Mouse (Mus musculus) intestine, postnatal 0 days (tissue): ENCODE results near the gene Mfsd11. TPM values are rescaled to one million over a fixed set of nuclear protein-coding genes. Genes with fewer than 3 reads are reported as not detected.
"Not testable (repeated sequence)": the region's sequence is repeated elsewhere in the genome, so short reads cannot be mapped to it uniquely, and the experiment has no call there.

ENCODE experiments used
- ATAC-seq: fragments of 200-750 bp; cut with Nextera tagmentation; 2 replicates; pipeline ENCODE4 v1.8.0; 2017; ENCODE audit warnings: mild to moderate bottlenecking, moderate TSS enrichment, moderate library complexity
- H3K27ac ChIP-seq: fragments of 300-500 bp; sonication (generic); 2 replicates; pipeline ENCODE4 v1.5.1; 2014; ENCODE audit warnings: mild to moderate bottlenecking, low read depth, low read length, moderate library complexity
- H3K27me3 ChIP-seq: fragments of 300-500 bp; sonication (generic); replicated peaks from 2 replicates; pipeline ENCODE4 v1.6.1; 2014; ENCODE audit warnings: low read length, mixed read lengths; ENCODE audit not compliant: control insufficient read depth, insufficient read depth
- H3K36me3 ChIP-seq: fragments of 300-500 bp; sonication (generic); 2 replicates; pipeline ENCODE4 v1.6.1; 2014; ENCODE audit warnings: mild to moderate bottlenecking, moderate library complexity; ENCODE audit not compliant: control insufficient read depth, insufficient read depth
- H3K4me1 ChIP-seq: fragments of 300-500 bp; sonication (generic); replicated peaks from 2 replicates; pipeline ENCODE4 v1.6.1; 2014; ENCODE audit warnings: antibody characterized with exemption, low read length, mixed read lengths; ENCODE audit not compliant: control insufficient read depth, insufficient read depth
- H3K4me2 ChIP-seq: fragments of 300-500 bp; sonication (generic); replicated peaks from 2 replicates; pipeline ENCODE4 v1.6.1; 2014; ENCODE audit warnings: low read depth, mild to moderate bottlenecking, moderate library complexity
- H3K4me3 ChIP-seq: fragments of 300-500 bp; sonication (generic); 2 replicates; pipeline ENCODE4 v1.5.1; 2014; ENCODE audit warnings: low read depth, low read length
- H3K9ac ChIP-seq: fragments of 300-500 bp; sonication (generic); 2 replicates; pipeline ENCODE4 v1.6.1; 2014; ENCODE audit warnings: mild to moderate bottlenecking, low read depth, low read length
- H3K9me3 ChIP-seq: fragments of 300-500 bp; sonication (generic); 2 replicates; pipeline ENCODE4 v1.6.1; 2016; ENCODE audit warnings: mixed run types; ENCODE audit not compliant: control insufficient read depth
- CTCF ChIP-seq: sonication (generic); IDR thresholded peaks from 2 replicates; pipeline ENCODE4 v1.5.1; 2016; ENCODE audit warnings: low read depth, mild to moderate bottlenecking, control low read depth, antibody characterized with exemption, moderate library complexity
- WGBS: fragments of 180-500 bp; shearing (Covaris S2); extraction: QIAGEN DNeasy Blood & Tissue Kit; methylation state at CpG from one replicate; pipeline ENCODE4 v1.1.7; 2014; 5-methylcytosine and 5-hydroxymethylcytosine counted together
- polyA plus RNA-seq: library from polyadenylated mRNA; unstranded; fragments of >200 nt; fragmentation: Nextera tagmentation; extraction: Ambion mirVana; gene quantifications from 2 replicates; pipeline ENCODE4 v1.2.1, GENCODE M21; 2015

The Mfsd11 gene
- polyA plus RNA-seq, 1 experiment from 2014 or later = 100 TPM

- Histone ChIP-seq H3K27me3 (no peaks in the 10 kb centered on the region), H3K4me1 (0 out of 2 replicates have a peak, but pooled peaks cover under 1% of the 10 kb centered on the region), H3K9me3 (no peaks in the 10 kb centered on the region), H3K4me2 (no peak overlapping the region), H3K4me3 (no peak overlapping the region), H3K9ac (no peak overlapping the region), H3K36me3 (peaks cover 29% of the 10 kb centered on the region; the same call in 1 of the 2 replicates), H3K27ac (no peak overlapping the region)
- TF ChIP-seq CTCF = no peak
- 81% methylated on average over 4 of the region's 4 CpGs for WGBS
- no peak for ATAC-seq
Observed at GRCm38 (mm10) chr11:116846593-116847181, 5.6 kb upstream of the Mfsd11 start.

GRCm38 (mm10) chr11:116847187-116848085 is 4.8 kb upstream of the Mfsd11 start:
- Histone ChIP-seq H3K27ac (no peak overlapping the region), H3K27me3 (no peaks in the 10 kb centered on the region)

GRCm38 (mm10) chr11:116848086-116848876 is 4.0 kb upstream of the Mfsd11 start:
- WGBS = 61% methylated on average over 5 of the region's 5 CpGs
- Histone ChIP-seq H3K36me3 (peaks cover 29% of the 10 kb centered on the region; the same call in 1 of the 2 replicates), H3K27me3 (no peaks in the 10 kb centered on the region), H3K9me3 (no peaks in the 10 kb centered on the region), H3K27ac (no peak overlapping the region), H3K4me1 (no peaks in the 10 kb centered on the region), H3K9ac (no peak overlapping the region), H3K4me3 (no peak overlapping the region), H3K4me2 (no peak overlapping the region)
- ATAC-seq = no peak
- TF ChIP-seq CTCF = no peak

More at GRCm38 (mm10) chr11:116847187-116848085, 4.8 kb upstream of the Mfsd11 start:
- H3K4me2 ChIP-seq = no peak overlapping the region
- no peaks in the 10 kb centered on the region for H3K9me3 ChIP-seq
- no peak for ATAC-seq
- no peak overlapping the region for H3K4me3 ChIP-seq
- no peak for TF ChIP-seq CTCF
- H3K36me3 ChIP-seq = peaks cover 29% of the 10 kb centered on the region; the same call in 1 of the 2 replicates
- H3K4me1 ChIP-seq = no peaks in the 10 kb centered on the region
- over 99% methylated on average over 3 of the region's 3 CpGs for WGBS
- no peak overlapping the region for H3K9ac ChIP-seq

GRCm38 (mm10) chr11:116848877-116849178 is 3.4 kb upstream of the Mfsd11 start:
- not testable (repeated sequence) for H3K27me3 ChIP-seq, H3K9ac ChIP-seq, H3K4me3 ChIP-seq, ATAC-seq, H3K27ac ChIP-seq, H3K4me1 ChIP-seq, H3K4me2 ChIP-seq, H3K9me3 ChIP-seq
- H3K36me3 ChIP-seq = peaks cover 29% of the 10 kb centered on the region; the same call in 1 of the 2 replicates
- 56% methylated on average over 2 of the region's 2 CpGs for WGBS

GRCm38 (mm10) chr11:116849587-116849986 is 2.7 kb upstream of the Mfsd11 start:
- Histone ChIP-seq H3K4me3 (no peak overlapping the region), H3K4me1 (no peaks in the 10 kb centered on the region), H3K27me3 (no peaks in the 10 kb centered on the region), H3K27ac (no peak overlapping the region), H3K9me3 (no peaks in the 10 kb centered on the region), H3K4me2 (peak overlapping the region; percentile 72; the same call in 1 of the 2 replicates), H3K36me3 (peaks cover 29% of the 10 kb centered on the region; the same call in 1 of the 2 replicates), H3K9ac (no peak overlapping the region)
- ATAC-seq = no peak
- TF ChIP-seq CTCF = no peak

GRCm38 (mm10) chr11:116850085-116850484 is 2.2 kb upstream of the Mfsd11 start:
- TF ChIP-seq CTCF = no peak
- H3K4me1 ChIP-seq = no peaks in the 10 kb centered on the region
- no peak overlapping the region for H3K27ac ChIP-seq
- no peak overlapping the region for H3K9ac ChIP-seq
- ATAC-seq = no peak
- peaks cover 29% of the 10 kb centered on the region; the same call in 1 of the 2 replicates for H3K36me3 ChIP-seq
- no peaks in the 10 kb centered on the region for H3K27me3 ChIP-seq
- peak overlapping the region; percentile 93; the same call in 1 of the 2 replicates for H3K4me3 ChIP-seq
- no peaks in the 10 kb centered on the region for H3K9me3 ChIP-seq
- WGBS = 27% methylated on average over 4 of the region's 4 CpGs
- peak overlapping the region; percentile 72 for H3K4me2 ChIP-seq
